Mouse (Mus musculus): ENCODE measurements around the gene 2810006K23Rik. TPM values are rescaled to one million over a fixed set of nuclear protein-coding genes. Genes with fewer than 3 reads are reported as not detected.
"Not testable (repeated sequence)": the region's sequence is repeated elsewhere in the genome, so short reads cannot be mapped to it uniquely, and the experiment has no call there.

The 2810006K23Rik gene
- 17.2 and 18.1 TPM in 2 replicates for polyA plus RNA-seq (2016; fragmentation: Nextera tagmentation; extraction: Ambion mirVana)

DNA sequence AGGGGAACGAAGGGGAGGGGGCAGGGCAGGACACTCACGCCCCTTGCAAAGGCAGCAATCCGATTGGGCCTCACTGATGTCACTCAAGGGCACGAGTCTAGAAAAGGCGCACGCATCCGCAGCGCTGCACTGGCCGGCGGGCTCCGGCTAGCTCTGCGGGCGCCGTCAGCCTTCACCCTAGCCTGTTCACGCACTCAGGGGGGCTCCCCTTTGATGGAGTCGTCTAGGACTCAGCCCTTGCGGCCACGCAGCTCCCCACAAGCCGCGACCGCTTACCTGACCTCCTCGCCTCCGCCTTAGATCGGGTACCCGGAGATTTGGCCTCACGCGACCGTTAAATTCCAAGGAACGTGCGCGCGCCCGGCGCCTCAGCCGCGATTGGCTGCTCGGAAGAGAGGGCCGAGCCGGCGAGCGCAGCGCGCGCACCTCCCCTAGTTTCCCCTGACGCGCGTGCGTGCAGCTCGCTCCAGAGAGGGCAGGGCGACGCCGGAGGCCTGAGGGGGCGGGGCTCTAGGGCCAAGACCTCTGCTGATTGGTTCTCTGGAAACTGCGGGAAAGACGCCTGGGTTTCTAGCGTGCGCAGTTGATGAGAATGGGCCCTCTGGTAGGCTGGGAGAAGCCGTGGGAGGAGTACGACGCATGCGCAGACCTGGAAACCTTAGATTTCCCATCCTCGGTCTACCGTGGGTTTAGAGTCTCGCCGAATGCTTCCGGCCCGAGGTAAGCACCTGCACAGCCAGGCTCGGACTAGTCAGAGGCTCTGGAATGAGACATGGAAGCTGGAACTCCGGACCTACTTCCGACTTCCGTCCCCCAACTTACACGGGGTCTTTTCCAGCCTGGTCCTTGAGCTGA, at the start of gene 2810006K23Rik, which contains the start of gene Mphosph9:
Gene 2810006K23Rik, plus strand, starts transcription at position 580 of the 855 bp plus-strand sequence.
Gene Mphosph9, minus strand, starts transcription at position 463 of the 855 bp plus-strand sequence.
- Histone ChIP-seq H3K4me3 (peak within 1 kb of the TSS; percentile 61), H3K36me3 (no peaks in the 10 kb centered on the region), H3K27me3 (no peaks in the 10 kb centered on the region), H3K27ac (peak within 1 kb of the TSS; percentile 97), H3K9me3 (no peaks in the 10 kb centered on the region), H3K4me1 (peaks cover 13% of the 10 kb centered on the region), H3K9ac (peak within 1 kb of the TSS; percentile 68), H3K4me2 (replicated peaks) (peak within 1 kb of the TSS; percentile 86)
- WGBS, result under 1% methylated on average over 72 of the region's 72 CpGs
- ATAC-seq (ENCODE audit: insufficient number of reproducible peaks, insufficient read depth, low FRiP score, low TSS enrichment), result peak; percentile 96

GRCm38 (mm10) chr5:124282854-124283253, 45.0 kb upstream of the 2810006K23Rik start:
- no peaks in the 10 kb centered on the region for H3K4me1 ChIP-seq
- H3K4me3 ChIP-seq, result no peak overlapping the region
- WGBS, result 96% methylated on average over 2 of the region's 2 CpGs
- no peak overlapping the region for H3K9ac ChIP-seq
- H3K36me3 ChIP-seq, result peaks cover 72% of the 10 kb centered on the region
- H3K9me3 ChIP-seq, result peaks cover 1% of the 10 kb centered on the region; the same call in 1 of the 2 replicates
- no peak overlapping the region for H3K4me2 ChIP-seq (replicated peaks)
- no peaks in the 10 kb centered on the region for H3K27me3 ChIP-seq
- no peak overlapping the region for H3K27ac ChIP-seq
- ATAC-seq (ENCODE audit: insufficient number of reproducible peaks, insufficient read depth, low FRiP score, low TSS enrichment), result no peak

GRCm38 (mm10) chr5:124284330-124284729, 43.6 kb upstream of the 2810006K23Rik start:
- H3K27ac ChIP-seq, result no peak overlapping the region
- no peak overlapping the region for H3K9ac ChIP-seq
- no peak overlapping the region for H3K4me3 ChIP-seq
- no peak overlapping the region for H3K4me2 ChIP-seq (replicated peaks)
- H3K36me3 ChIP-seq, result peaks cover 69% of the 10 kb centered on the region
- no peak for ATAC-seq (ENCODE audit: insufficient number of reproducible peaks, insufficient read depth, low FRiP score, low TSS enrichment)
- WGBS, result 74% methylated on average over 3 of the region's 3 CpGs
- H3K9me3 ChIP-seq, result peaks cover 3% of the 10 kb centered on the region; the same call in 1 of the 2 replicates
- H3K4me1 ChIP-seq, result no peaks in the 10 kb centered on the region
- H3K27me3 ChIP-seq, result no peaks in the 10 kb centered on the region

- H3K36me3 ChIP-seq, result peaks cover 75% of the 10 kb centered on the region
- WGBS, result 97% methylated on average over 6 of the region's 6 CpGs
Measured at GRCm38 (mm10) chr5:124287616-124288247, 40.2 kb upstream of the 2810006K23Rik start.

DNA sequence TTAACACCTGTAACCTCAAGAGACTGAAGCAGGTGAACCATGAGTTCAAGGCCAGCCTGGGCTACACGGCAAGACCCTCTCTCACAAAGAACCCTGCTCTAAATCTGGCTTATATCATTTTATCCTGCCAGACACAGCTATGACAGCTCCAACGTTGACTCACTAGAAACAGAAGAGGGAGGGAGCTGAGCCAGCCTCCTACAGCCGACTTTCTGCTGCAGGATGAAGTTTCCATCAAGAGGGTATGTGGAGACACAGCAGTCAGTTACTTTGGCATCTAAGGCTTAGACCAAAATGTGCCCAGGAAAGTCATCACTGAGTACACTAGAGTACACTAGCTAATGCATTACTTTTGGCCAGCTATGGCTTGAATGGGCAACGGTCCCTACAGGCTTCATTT, 37.7 kb upstream of the 2810006K23Rik start:
- Histone ChIP-seq H3K4me3 (no peak overlapping the region), H3K27ac (no peak overlapping the region), H3K9me3 (peaks cover 3% of the 10 kb centered on the region; the same call in 1 of the 2 replicates), H3K9ac (no peak overlapping the region), H3K27me3 (no peaks in the 10 kb centered on the region), H3K36me3 (peaks cover 84% of the 10 kb centered on the region), H3K4me2 (replicated peaks) (no peak overlapping the region), H3K4me1 (no peaks in the 10 kb centered on the region)
- no peak for ATAC-seq (ENCODE audit: insufficient number of reproducible peaks, insufficient read depth, low FRiP score, low TSS enrichment)
- 90% methylated on average over 4 of the region's 4 CpGs for WGBS

More at GRCm38 (mm10) chr5:124287616-124288247, 40.2 kb upstream of the 2810006K23Rik start:
- no peak overlapping the region for H3K9ac ChIP-seq
- no peaks in the 10 kb centered on the region for H3K4me1 ChIP-seq
- no peak for ATAC-seq (ENCODE audit: insufficient number of reproducible peaks, insufficient read depth, low FRiP score, low TSS enrichment)
- peaks cover 3% of the 10 kb centered on the region; the same call in 1 of the 2 replicates for H3K9me3 ChIP-seq
- H3K4me2 ChIP-seq (replicated peaks), result no peak overlapping the region
- H3K27ac ChIP-seq, result no peak overlapping the region
- no peak overlapping the region for H3K4me3 ChIP-seq
- no peaks in the 10 kb centered on the region for H3K27me3 ChIP-seq

DNA sequence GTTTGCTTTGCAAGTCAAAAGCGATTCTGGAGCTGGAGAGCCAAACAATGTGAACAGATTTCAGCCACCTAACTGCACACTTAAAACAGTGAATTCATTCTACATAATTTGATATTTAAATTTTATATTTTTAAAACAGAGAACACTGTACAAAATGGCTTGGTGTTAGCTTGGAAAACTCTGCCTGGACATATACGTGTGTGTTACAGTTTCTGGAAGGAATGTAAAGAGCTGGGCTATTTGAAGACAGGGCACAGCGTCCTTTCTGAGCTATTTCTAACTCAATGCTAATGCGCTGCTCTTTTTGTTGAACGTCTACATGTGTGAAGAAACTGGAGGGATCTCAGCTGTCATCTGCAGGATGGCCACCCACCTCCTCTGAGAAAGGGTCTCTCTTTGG, 33.9 kb upstream of the 2810006K23Rik start:
- no peaks in the 10 kb centered on the region for H3K4me1 ChIP-seq
- no peaks in the 10 kb centered on the region for H3K9me3 ChIP-seq
- no peak overlapping the region for H3K27ac ChIP-seq
- H3K36me3 ChIP-seq, result peaks cover 84% of the 10 kb centered on the region
- H3K4me2 ChIP-seq (replicated peaks), result no peak overlapping the region
- H3K27me3 ChIP-seq, result no peaks in the 10 kb centered on the region
- no peak overlapping the region for H3K9ac ChIP-seq
- no peak for ATAC-seq (ENCODE audit: insufficient number of reproducible peaks, insufficient read depth, low FRiP score, low TSS enrichment)
- WGBS, result 98% methylated on average over 5 of the region's 5 CpGs
- H3K4me3 ChIP-seq, result no peak overlapping the region

GRCm38 (mm10) chr5:124296475-124296874, 31.4 kb upstream of the 2810006K23Rik start:
- WGBS, result 93% methylated on average over 4 of the region's 4 CpGs
- ATAC-seq (ENCODE audit: insufficient number of reproducible peaks, insufficient read depth, low FRiP score, low TSS enrichment), result no peak
- Histone ChIP-seq H3K4me2 (replicated peaks) (no peak overlapping the region), H3K9ac (no peak overlapping the region), H3K36me3 (peaks cover 72% of the 10 kb centered on the region), H3K4me3 (no peak overlapping the region), H3K9me3 (no peaks in the 10 kb centered on the region), H3K4me1 (no peaks in the 10 kb centered on the region), H3K27me3 (no peaks in the 10 kb centered on the region), H3K27ac (no peak overlapping the region)

DNA sequence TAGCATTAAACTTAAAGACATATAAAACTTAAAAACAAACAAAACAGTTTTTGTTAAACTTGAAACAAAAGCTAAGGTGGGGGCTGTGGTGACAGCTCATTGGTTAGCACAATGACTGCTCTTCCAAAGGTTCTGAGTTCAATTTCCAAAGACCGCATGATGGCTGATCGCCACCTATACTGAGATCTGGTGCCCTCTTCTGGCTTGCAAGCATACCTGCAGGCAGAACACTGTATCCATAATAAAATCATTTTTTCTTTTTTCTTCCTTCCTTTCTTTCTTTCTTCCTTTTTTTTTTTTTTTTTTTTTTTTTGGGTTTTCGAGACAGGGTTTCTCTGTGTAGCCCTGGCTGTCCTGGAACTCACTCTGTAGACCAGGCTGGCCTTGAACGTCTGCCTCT, 28.6 kb upstream of the 2810006K23Rik start:
- 55% methylated on average over 4 of the region's 4 CpGs for WGBS

DNA sequence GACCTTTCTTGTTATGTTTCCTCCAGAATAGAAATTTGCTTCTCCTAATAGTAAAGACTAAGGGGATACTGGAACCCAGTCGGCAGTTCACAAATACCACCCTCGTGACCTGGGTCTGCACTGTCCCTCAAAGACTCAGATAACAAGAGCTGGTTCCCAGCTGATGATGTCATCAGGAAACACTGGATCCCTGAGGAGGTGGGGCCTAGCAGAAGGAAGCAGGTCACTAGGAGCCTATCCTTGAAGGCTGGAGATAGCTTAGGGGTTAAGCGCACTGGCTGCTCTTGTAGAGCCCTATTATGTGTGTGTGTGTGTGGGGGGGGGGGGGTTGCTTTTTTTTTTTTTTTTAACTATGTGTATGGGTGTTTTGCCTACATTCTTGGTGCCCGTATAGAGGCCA, 27.8 kb upstream of the 2810006K23Rik start:
- 63% methylated on average over 4 of the region's 4 CpGs for WGBS

More for the DNA sequence above, 28.6 kb upstream of the 2810006K23Rik start:
- not testable (repeated sequence) for H3K4me2 ChIP-seq (replicated peaks); H3K4me1 ChIP-seq; H3K27me3 ChIP-seq; H3K4me3 ChIP-seq; H3K9me3 ChIP-seq; H3K27ac ChIP-seq; H3K9ac ChIP-seq; ATAC-seq (ENCODE audit: insufficient number of reproducible peaks, insufficient read depth, low FRiP score, low TSS enrichment)
- peaks cover 60% of the 10 kb centered on the region for H3K36me3 ChIP-seq

DNA sequence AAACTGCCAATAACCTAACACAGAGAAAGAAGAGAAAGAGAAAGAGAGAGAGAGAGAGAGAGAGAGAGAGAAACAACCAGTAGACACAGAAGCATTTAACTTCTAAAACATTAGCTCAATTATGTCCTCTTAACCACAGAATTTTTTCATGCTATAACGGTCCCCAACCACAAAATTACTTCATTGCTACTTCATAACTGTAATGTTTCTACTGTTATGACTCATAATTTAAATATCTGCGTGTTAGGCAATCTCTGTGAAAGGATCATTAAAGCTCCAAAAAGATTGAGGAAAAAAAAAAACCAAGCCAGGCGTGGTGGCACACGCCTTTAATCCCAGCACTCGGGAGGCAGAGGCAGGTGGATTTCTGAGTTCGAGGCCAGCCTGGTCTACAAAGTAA, 25.0 kb upstream of the 2810006K23Rik start:
- not testable (repeated sequence) for H3K4me1 ChIP-seq; H3K4me2 ChIP-seq (replicated peaks); H3K4me3 ChIP-seq; H3K9me3 ChIP-seq; H3K27ac ChIP-seq; ATAC-seq (ENCODE audit: insufficient number of reproducible peaks, insufficient read depth, low FRiP score, low TSS enrichment); H3K9ac ChIP-seq; H3K27me3 ChIP-seq
- 94% methylated on average over 6 of the region's 6 CpGs for WGBS
- H3K36me3 ChIP-seq, result peaks cover 63% of the 10 kb centered on the region

More for the DNA sequence above, 27.8 kb upstream of the 2810006K23Rik start:
- no peaks in the 10 kb centered on the region for H3K4me1 ChIP-seq
- H3K4me3 ChIP-seq, result no peak overlapping the region
- peaks cover 57% of the 10 kb centered on the region for H3K36me3 ChIP-seq
- H3K9me3 ChIP-seq, result no peaks in the 10 kb centered on the region
- no peak overlapping the region for H3K27ac ChIP-seq
- no peak overlapping the region for H3K9ac ChIP-seq
- H3K27me3 ChIP-seq, result no peaks in the 10 kb centered on the region
- no peak overlapping the region for H3K4me2 ChIP-seq (replicated peaks)
- no peak for ATAC-seq (ENCODE audit: insufficient number of reproducible peaks, insufficient read depth, low FRiP score, low TSS enrichment)

DNA sequence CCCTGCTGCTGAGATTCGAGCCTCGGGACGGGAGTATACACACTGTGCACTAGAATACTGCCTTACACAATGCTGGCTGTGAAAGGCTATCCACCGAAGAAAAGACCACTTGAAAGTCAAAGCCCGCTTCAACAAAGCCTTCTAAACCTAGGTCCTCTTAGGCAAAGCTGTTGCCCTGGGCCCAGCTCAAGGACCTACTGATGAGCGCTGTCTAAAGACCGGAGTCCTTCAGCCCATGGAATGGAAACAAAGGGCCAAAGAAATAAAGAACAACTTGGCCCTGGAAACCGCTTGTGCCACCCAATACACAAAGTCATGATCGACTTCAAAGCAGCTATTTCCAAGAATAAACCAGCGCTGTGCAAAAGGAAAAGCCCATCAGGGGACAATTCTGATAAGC, 18.7 kb upstream of the 2810006K23Rik start:
- Histone ChIP-seq H3K4me3 (no peak overlapping the region), H3K4me1 (no peaks in the 10 kb centered on the region), H3K4me2 (replicated peaks) (no peak overlapping the region), H3K36me3 (peaks cover 77% of the 10 kb centered on the region), H3K27me3 (no peaks in the 10 kb centered on the region), H3K27ac (no peak overlapping the region), H3K9ac (no peak overlapping the region), H3K9me3 (peaks cover 6% of the 10 kb centered on the region)
- 90% methylated on average over 10 of the region's 10 CpGs for WGBS
- ATAC-seq (ENCODE audit: insufficient number of reproducible peaks, insufficient read depth, low FRiP score, low TSS enrichment), result no peak

- no peak for ATAC-seq (ENCODE audit: insufficient number of reproducible peaks, insufficient read depth, low FRiP score, low TSS enrichment)
- Histone ChIP-seq H3K4me2 (replicated peaks) (no peak overlapping the region), H3K36me3 (peaks cover 83% of the 10 kb centered on the region), H3K4me1 (no peaks in the 10 kb centered on the region), H3K9me3 (peaks cover 6% of the 10 kb centered on the region), H3K9ac (no peak overlapping the region), H3K27ac (no peak overlapping the region), H3K27me3 (no peaks in the 10 kb centered on the region), H3K4me3 (no peak overlapping the region)
- WGBS, result 94% methylated on average over 11 of the region's 11 CpGs
Measured at GRCm38 (mm10) chr5:124310091-124310490, 17.8 kb upstream of the 2810006K23Rik start.

Data from embryonic facial prominence, embryonic 12.5 days (tissue).